Mouse (Mus musculus): ENCODE results near the gene Ntn1. TPM values are rescaled to one million over a fixed set of nuclear protein-coding genes. Genes with fewer than 3 reads are reported as not detected.

Ntn1 gene
- polyA plus RNA-seq, 1 experiment = 23.7 TPM

GRCm38 (mm10) chr11:68384592-68385020 is 16.0 kb downstream of the Ntn1 start:
- Histone ChIP-seq H3K4me1 (ENCODE audit: control insufficient read depth, insufficient read depth, insufficient read length, low read length) (peaks cover 11% of the 10 kb centered on the region), H3K27me3 (ENCODE audit: control insufficient read depth, insufficient read depth, low read length) (peaks cover 37% of the 10 kb centered on the region), H3K27ac (ENCODE audit: insufficient read depth, low read depth, low read length) (peak overlapping the region; percentile 7; the same call in 1 of the 2 replicates), H3K4me3 (ENCODE audit: low read depth, low read length) (peak overlapping the region; percentile 59), H3K36me3 (ENCODE audit: control insufficient read depth, insufficient read depth, low read length) (no peaks in the 10 kb centered on the region)
- WGBS = 4% methylated on average over 27 of the region's 27 CpGs
- TF ChIP-seq POLR2A (IDR thresholded peaks at IDR 0.05; ENCODE audit: low read depth, low read length) (no peak), CTCF (IDR thresholded peaks at IDR 0.05; ENCODE audit: extremely low read depth, insufficient read length, insufficient replicate concordance, low read depth, low read length) (no peak)

DNA sequence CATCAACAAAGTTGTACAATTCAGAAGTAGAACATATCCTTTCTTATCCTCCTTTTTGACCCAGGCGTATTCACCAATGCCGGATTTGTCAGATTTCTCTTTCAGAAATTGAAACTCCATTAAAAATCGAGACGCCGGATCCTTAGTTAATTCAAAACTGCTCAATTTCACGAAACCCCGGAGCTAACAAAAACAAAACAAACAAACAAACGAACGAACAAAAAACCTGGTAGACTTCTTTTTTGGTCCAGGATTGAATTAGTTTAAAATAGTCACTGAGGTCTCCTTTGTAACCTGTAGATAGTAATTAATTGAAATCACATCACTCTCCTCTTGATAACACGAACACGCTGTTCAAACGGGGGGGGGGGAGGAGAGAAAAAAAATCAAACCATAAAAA is 16.5 kb downstream of the Ntn1 start:
- no peak for TF ChIP-seq POLR2A (IDR thresholded peaks at IDR 0.05; ENCODE audit: low read depth, low read length)
- TF ChIP-seq CTCF (IDR thresholded peaks at IDR 0.05; ENCODE audit: extremely low read depth, insufficient read length, insufficient replicate concordance, low read depth, low read length) = no peak
- peak overlapping the region; percentile 59 for H3K4me3 ChIP-seq (ENCODE audit: low read depth, low read length)
- no peak overlapping the region for H3K27ac ChIP-seq (ENCODE audit: insufficient read depth, low read depth, low read length)
- WGBS = 15% methylated on average over 12 of the region's 12 CpGs
- H3K36me3 ChIP-seq (ENCODE audit: control insufficient read depth, insufficient read depth, low read length) = no peaks in the 10 kb centered on the region
- peaks cover 11% of the 10 kb centered on the region for H3K4me1 ChIP-seq (ENCODE audit: control insufficient read depth, insufficient read depth, insufficient read length, low read length)
- H3K27me3 ChIP-seq (ENCODE audit: control insufficient read depth, insufficient read depth, low read length) = peaks cover 34% of the 10 kb centered on the region

GRCm38 (mm10) chr11:68383519-68383918 is 17.1 kb downstream of the Ntn1 start:
- TF ChIP-seq CTCF (IDR thresholded peaks at IDR 0.05; ENCODE audit: extremely low read depth, insufficient read length, insufficient replicate concordance, low read depth, low read length) (no peak), POLR2A (IDR thresholded peaks at IDR 0.05; ENCODE audit: low read depth, low read length) (no peak)
- H3K4me3 ChIP-seq (ENCODE audit: low read depth, low read length) = 0 out of 2 replicates have a peak overlapping the region, but pooled peaks have one; percentile 0
- H3K27me3 ChIP-seq (ENCODE audit: control insufficient read depth, insufficient read depth, low read length) = peaks cover 34% of the 10 kb centered on the region
- H3K27ac ChIP-seq (ENCODE audit: insufficient read depth, low read depth, low read length) = no peak overlapping the region
- 26% methylated on average over 10 of the region's 10 CpGs for WGBS
- H3K4me1 ChIP-seq (ENCODE audit: control insufficient read depth, insufficient read depth, insufficient read length, low read length) = peaks cover 11% of the 10 kb centered on the region
- no peaks in the 10 kb centered on the region for H3K36me3 ChIP-seq (ENCODE audit: control insufficient read depth, insufficient read depth, low read length)

DNA sequence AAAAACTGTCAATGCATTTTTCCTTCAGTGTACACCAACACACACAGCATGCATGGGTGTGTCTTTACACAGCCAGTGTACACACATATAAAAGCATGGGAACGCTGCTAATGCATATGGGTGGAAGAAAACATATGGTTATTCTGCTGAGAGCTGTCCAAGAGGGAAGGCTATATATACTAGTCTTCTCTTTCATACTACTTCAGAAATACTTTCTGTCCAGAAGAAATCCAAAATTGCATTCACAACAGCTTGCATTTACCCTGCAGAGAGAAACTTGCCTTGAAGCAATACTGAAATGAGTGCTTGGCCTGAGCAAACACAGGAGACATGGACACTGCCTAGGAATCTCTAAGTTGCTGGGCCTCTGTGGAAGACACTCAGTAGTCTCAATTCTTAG is 18.8 kb downstream of the Ntn1 start:
- Histone ChIP-seq H3K27me3 (ENCODE audit: control insufficient read depth, insufficient read depth, low read length) (peaks cover 25% of the 10 kb centered on the region), H3K4me3 (ENCODE audit: low read depth, low read length) (no peak overlapping the region), H3K36me3 (ENCODE audit: control insufficient read depth, insufficient read depth, low read length) (no peaks in the 10 kb centered on the region), H3K4me1 (ENCODE audit: control insufficient read depth, insufficient read depth, insufficient read length, low read length) (peaks cover 11% of the 10 kb centered on the region), H3K27ac (ENCODE audit: insufficient read depth, low read depth, low read length) (no peak overlapping the region)
- 64% methylated on average over 1 of the region's 1 CpGs for WGBS
- TF ChIP-seq CTCF (IDR thresholded peaks at IDR 0.05; ENCODE audit: extremely low read depth, insufficient read length, insufficient replicate concordance, low read depth, low read length) (no peak), POLR2A (IDR thresholded peaks at IDR 0.05; ENCODE audit: low read depth, low read length) (no peak)

- Histone ChIP-seq H3K4me1 (ENCODE audit: control insufficient read depth, insufficient read depth, insufficient read length, low read length) (peaks cover 11% of the 10 kb centered on the region), H3K27ac (ENCODE audit: insufficient read depth, low read depth, low read length) (no peak overlapping the region), H3K36me3 (ENCODE audit: control insufficient read depth, insufficient read depth, low read length) (no peaks in the 10 kb centered on the region), H3K27me3 (ENCODE audit: control insufficient read depth, insufficient read depth, low read length) (peaks cover 20% of the 10 kb centered on the region), H3K4me3 (ENCODE audit: low read depth, low read length) (no peak overlapping the region)
- no peak for TF ChIP-seq CTCF (IDR thresholded peaks at IDR 0.05; ENCODE audit: extremely low read depth, insufficient read length, insufficient replicate concordance, low read depth, low read length)
- no peak for TF ChIP-seq POLR2A (IDR thresholded peaks at IDR 0.05; ENCODE audit: low read depth, low read length)
- WGBS = 74% methylated on average over 9 of the region's 9 CpGs
Observed at GRCm38 (mm10) chr11:68381318-68381717, 19.3 kb downstream of the Ntn1 start.

GRCm38 (mm10) chr11:68378946-68379764 is 21.5 kb downstream of the Ntn1 start:
- 18% methylated on average over 16 of the region's 16 CpGs for WGBS
- Histone ChIP-seq H3K27ac (ENCODE audit: insufficient read depth, low read depth, low read length) (no peak overlapping the region), H3K36me3 (ENCODE audit: control insufficient read depth, insufficient read depth, low read length) (no peaks in the 10 kb centered on the region), H3K4me3 (ENCODE audit: low read depth, low read length) (no peak overlapping the region), H3K27me3 (ENCODE audit: control insufficient read depth, insufficient read depth, low read length) (no peaks in the 10 kb centered on the region; the same call in 1 of the 2 replicates), H3K4me1 (ENCODE audit: control insufficient read depth, insufficient read depth, insufficient read length, low read length) (no peaks in the 10 kb centered on the region)
- TF ChIP-seq CTCF (IDR thresholded peaks at IDR 0.05; ENCODE audit: extremely low read depth, insufficient read length, insufficient replicate concordance, low read depth, low read length) (no peak), POLR2A (IDR thresholded peaks at IDR 0.05; ENCODE audit: low read depth, low read length) (no peak)

DNA sequence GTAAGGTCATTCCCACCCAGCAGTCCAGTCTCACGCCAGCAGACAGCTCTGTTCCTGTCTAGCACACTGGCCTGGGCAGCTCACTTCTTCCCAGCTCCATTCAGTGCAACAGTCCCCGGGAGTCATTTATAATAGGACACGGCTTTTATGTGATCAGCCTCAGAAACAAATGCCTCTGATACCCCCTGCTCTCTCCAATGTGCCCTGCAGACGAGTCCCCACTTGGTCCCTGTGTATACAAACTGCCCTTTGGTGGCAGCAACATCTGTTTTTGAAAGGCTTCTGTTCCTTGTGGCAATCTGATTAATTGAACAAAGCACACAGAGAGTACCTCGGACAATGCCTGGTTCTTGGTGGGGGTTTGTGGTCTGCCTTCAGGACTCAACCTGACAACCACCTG is 22.2 kb downstream of the Ntn1 start:
- Histone ChIP-seq H3K27ac (ENCODE audit: insufficient read depth, low read depth, low read length) (no peak overlapping the region), H3K27me3 (ENCODE audit: control insufficient read depth, insufficient read depth, low read length) (peaks cover 3% of the 10 kb centered on the region; the same call in 1 of the 2 replicates), H3K4me3 (ENCODE audit: low read depth, low read length) (no peak overlapping the region), H3K4me1 (ENCODE audit: control insufficient read depth, insufficient read depth, insufficient read length, low read length) (no peaks in the 10 kb centered on the region), H3K36me3 (ENCODE audit: control insufficient read depth, insufficient read depth, low read length) (no peaks in the 10 kb centered on the region)
- 43% methylated on average over 5 of the region's 5 CpGs for WGBS
- TF ChIP-seq CTCF (IDR thresholded peaks at IDR 0.05; ENCODE audit: extremely low read depth, insufficient read length, insufficient replicate concordance, low read depth, low read length) (no peak), POLR2A (IDR thresholded peaks at IDR 0.05; ENCODE audit: low read depth, low read length) (no peak)

All from small intestine, adult 2 months (tissue).